In genomic region chr13:40853842-40854241, GRCm38 (mm10) we compare ENCODE assay signal across 8 mouse cellular contexts. TPM values are rescaled to one million over a fixed set of nuclear protein-coding genes. Genes with fewer than 3 reads are reported as not detected.
DNase-seq lines count a peak whose midpoint lies in the region; ATAC-seq and TF ChIP-seq lines count a peak whose summit lies in the region.

No protein-coding gene starts in this region.

- H3K9ac ChIP-seq in heart, adult 2 months (ENCODE audit: low read depth, low read length), result peak overlapping the region; percentile 75; the same call in 1 of the 2 replicates
- no peak overlapping the region; the same call in 1 of the 2 replicates for H3K9ac ChIP-seq in lung, postnatal 0 days (replicated peaks; ENCODE audit: low read depth)
- H3K9ac ChIP-seq in liver, embryonic 13.5 days, result no peak overlapping the region
- H3K9ac ChIP-seq in stomach, embryonic 16.5 days (ENCODE audit: low read length), result no peak overlapping the region; the same call in 1 of the 2 replicates

- intact Hi-C loops in heart, adult 2 months (cut with DNase I), result loop anchor here (2.0 kb wide), 1 partner anchor 63 kb away; no protein-coding TSS in a partner anchor

- no peak for TF ChIP-seq POLR2A in heart, adult 2 months (IDR thresholded peaks at IDR 0.05; ENCODE audit: insufficient read depth, low read depth, low read length)

- H3K27ac ChIP-seq in heart, adult 2 months, result peak overlapping the region; percentile 83
- no peak overlapping the region for H3K27ac ChIP-seq in lung, postnatal 0 days (ENCODE audit: low read length)
- no peak overlapping the region for H3K27ac ChIP-seq in liver, embryonic 13.5 days
- no peak overlapping the region for H3K27ac ChIP-seq in stomach, embryonic 16.5 days (ENCODE audit: low read length)

- TF ChIP-seq CTCF in heart, adult 2 months (IDR thresholded peaks at IDR 0.05), result no peak
- no peak for TF ChIP-seq CTCF in lung, postnatal 0 days (IDR thresholded peaks at IDR 0.05)

- no peaks in the 10 kb centered on the region for H3K79me2 ChIP-seq in heart, adult 2 months (replicated peaks; ENCODE audit: control insufficient read depth, insufficient read depth, low read length)

- no peak for DNase-seq in heart, adult 2 months
- no peak for DNase-seq in heart, adult 8-10 months (ENCODE audit: low spot score)
- DNase-seq in lung, postnatal 0 days (ENCODE audit: low spot score), result no peak
- no peak for DNase-seq in lung, postnatal 36 days
- no peak for DNase-seq in liver, embryonic 13.5 days
- no peak for DNase-seq in cerebellum, postnatal 36 days
- DNase-seq in thymus, postnatal 4 days, result no peak

- H3K4me2 ChIP-seq in lung, postnatal 0 days (replicated peaks; ENCODE audit: low read depth, low read length), result peak overlapping the region; percentile 66
- peak overlapping the region; percentile 64 for H3K4me2 ChIP-seq in liver, embryonic 13.5 days
- peak overlapping the region; percentile 77 for H3K4me2 ChIP-seq in stomach, embryonic 16.5 days (ENCODE audit: low read depth, low read length)

- peak overlapping the region; percentile 53; the same call in 1 of the 2 replicates for H3K4me3 ChIP-seq in heart, adult 2 months
- no peak overlapping the region for H3K4me3 ChIP-seq in lung, postnatal 0 days (ENCODE audit: low read depth, low read length)
- peak overlapping the region; percentile 48; the same call in 1 of the 2 replicates for H3K4me3 ChIP-seq in liver, embryonic 13.5 days (replicated peaks)
- H3K4me3 ChIP-seq in stomach, embryonic 16.5 days (replicated peaks; ENCODE audit: low read length), result peak overlapping the region; percentile 49

- no peak for TF ChIP-seq EP300 in heart, adult 2 months (IDR thresholded peaks at IDR 0.05; ENCODE audit: insufficient read depth, low read depth, low read length)
- no peak for TF ChIP-seq EP300 in lung, postnatal 0 days (IDR thresholded peaks at IDR 0.05)

- H3K36me3 ChIP-seq in heart, adult 2 months (ENCODE audit: control insufficient read depth, insufficient read depth, low read length), result peaks cover 3% of the 10 kb centered on the region; the same call in 1 of the 2 replicates
- H3K36me3 ChIP-seq in lung, postnatal 0 days (ENCODE audit: insufficient read depth, low read length), result no peaks in the 10 kb centered on the region
- H3K36me3 ChIP-seq in liver, embryonic 13.5 days, result no peaks in the 10 kb centered on the region
- H3K36me3 ChIP-seq in stomach, embryonic 16.5 days (ENCODE audit: control insufficient read depth, insufficient read depth, low read length), result no peaks in the 10 kb centered on the region

- H3K27me3 ChIP-seq in heart, adult 2 months (ENCODE audit: control insufficient read depth, insufficient read depth, low read length), result no peaks in the 10 kb centered on the region
- H3K27me3 ChIP-seq in lung, postnatal 0 days (replicated peaks; ENCODE audit: insufficient read depth, low read length), result no peaks in the 10 kb centered on the region
- H3K27me3 ChIP-seq in liver, embryonic 13.5 days, result no peaks in the 10 kb centered on the region
- H3K27me3 ChIP-seq in stomach, embryonic 16.5 days (ENCODE audit: control insufficient read depth, insufficient read depth, low read length), result no peaks in the 10 kb centered on the region

- H3K9me3 ChIP-seq in lung, postnatal 0 days (ENCODE audit: low read length), result no peaks in the 10 kb centered on the region
- no peaks in the 10 kb centered on the region for H3K9me3 ChIP-seq in liver, embryonic 13.5 days (replicated peaks)
- H3K9me3 ChIP-seq in stomach, embryonic 16.5 days (replicated peaks; ENCODE audit: control insufficient read depth, low read length), result no peaks in the 10 kb centered on the region

- ATAC-seq in lung, postnatal 0 days, result no peak
- ATAC-seq in liver, embryonic 13.5 days (ENCODE audit: low read depth), result no peak
- ATAC-seq in stomach, embryonic 16.5 days (ENCODE audit: insufficient read depth, low FRiP score), result no peak

- H3K4me1 ChIP-seq in heart, adult 2 months (ENCODE audit: control insufficient read depth, insufficient read depth, low read length), result peaks cover 4% of the 10 kb centered on the region
- peaks cover 3% of the 10 kb centered on the region; the same call in 1 of the 2 replicates for H3K4me1 ChIP-seq in lung, postnatal 0 days (ENCODE audit: insufficient read depth, low read depth, low read length)
- peaks cover 16% of the 10 kb centered on the region for H3K4me1 ChIP-seq in liver, embryonic 13.5 days (replicated peaks)
- H3K4me1 ChIP-seq in stomach, embryonic 16.5 days (ENCODE audit: control insufficient read depth, insufficient read depth, low read length), result peaks cover 4% of the 10 kb centered on the region; the same call in 1 of the 2 replicates

- 68% methylated on average over 4 of the region's 4 CpGs for WGBS in heart, adult 2 months
- WGBS in lung, postnatal 0 days, result 67% methylated on average over 4 of the region's 4 CpGs
- WGBS in liver, embryonic 13.5 days (ENCODE audit: insufficient replicate concordance), result 47% methylated on average over 4 of the region's 4 CpGs
- WGBS in stomach, embryonic 16.5 days, result 85% methylated on average over 4 of the region's 4 CpGs

RNA-seq across cellular contexts. Expression of gene Gcnt2, which starts 5.7 kb away (rescaled TPM):
- total RNA-seq in heart, adult 2 months (2021), result 10 to 100 TPM in 1 of 2 experiments, 1 to 10 TPM in 1; 8.5 to 10.4 TPM
- polyA plus RNA-seq in heart, adult 2 months (2012; rRNA removed), result 2.7 and 4.6 TPM in 2 replicates
- total RNA-seq in heart, adult 8-10 months (2022), result 1 to 10 TPM; 6.2 to 9.7 (median 7.1) TPM
- polyA plus RNA-seq in lung, postnatal 0 days (2015; fragmentation: Nextera tagmentation; extraction: Ambion mirVana), result 10.8 and 10.9 TPM in 2 replicates
- 0.77 and 1.3 TPM in 2 replicates for polyA plus RNA-seq in liver, embryonic 13.5 days (2015; fragmentation: Nextera tagmentation; extraction: Ambion mirVana)
- polyA plus RNA-seq in stomach, embryonic 16.5 days (2015; fragmentation: Nextera tagmentation; extraction: Ambion mirVana), result 9.4 and 11.3 TPM in 2 replicates
